Mouse (Mus musculus): ENCODE measurements around the gene Ptpdc1. TPM values are rescaled to one million over a fixed set of nuclear protein-coding genes. Genes with fewer than 3 reads are reported as not detected.

The Ptpdc1 gene
- polyA plus RNA-seq, 1 experiment from 2014 or later: 0.56 TPM

- TF ChIP-seq EP300 (IDR thresholded peaks at IDR 0.05; ENCODE audit: low read depth) (no peak), CTCF (IDR thresholded peaks at IDR 0.05; ENCODE audit: low read depth) (no peak)
- Histone ChIP-seq H3K27ac (ENCODE audit: low read depth) (peak overlapping the region; percentile 64; the same call in 1 of the 2 replicates), H3K36me3 (replicated peaks; ENCODE audit: insufficient read depth, low read length) (no peaks in the 10 kb centered on the region), H3K27me3 (ENCODE audit: insufficient read depth, low read length) (no peaks in the 10 kb centered on the region), H3K4me2 (ENCODE audit: low read depth, low read length) (peak overlapping the region; percentile 86), H3K9me3 (ENCODE audit: low read length) (no peaks in the 10 kb centered on the region), H3K9ac (replicated peaks) (peak overlapping the region; percentile 67), H3K4me1 (ENCODE audit: insufficient read depth) (peaks cover 4% of the 10 kb centered on the region), H3K4me3 (ENCODE audit: low read depth, low read length) (peak overlapping the region; percentile 60)
- ATAC-seq: peak; percentile 74
- WGBS (ENCODE audit: insufficient replicate concordance): 2% methylated on average over 24 of the region's 26 CpGs
- DNase-seq: no peak
These were observed 481 bp downstream of the Ptpdc1 start for GRCm38 (mm10) chr13:48624968-48625398.

DNA sequence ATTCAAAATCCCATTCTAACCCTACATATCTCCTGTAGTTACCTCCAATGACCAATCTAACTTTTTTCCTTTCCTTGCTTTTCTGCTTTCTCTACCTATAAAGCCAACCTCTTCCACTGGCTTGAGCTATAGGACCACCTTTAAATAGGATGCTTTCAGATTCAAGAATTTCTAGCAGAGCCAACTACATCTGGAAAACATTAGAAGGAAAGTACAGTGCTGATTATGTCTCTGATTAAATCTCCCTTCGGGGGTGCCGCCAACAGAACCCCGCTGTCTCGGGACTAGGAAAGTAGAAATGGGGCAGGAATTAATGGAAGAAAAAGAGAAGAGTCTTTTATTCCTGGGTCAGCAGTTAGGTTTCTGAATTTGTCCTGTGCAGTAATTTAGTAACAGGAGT, 6.6 kb downstream of the Ptpdc1 start:
- DNase-seq: no peak
- ATAC-seq: no peak
- TF ChIP-seq CTCF (IDR thresholded peaks at IDR 0.05; ENCODE audit: low read depth): no peak
- no peak for TF ChIP-seq EP300 (IDR thresholded peaks at IDR 0.05; ENCODE audit: low read depth)
- Histone ChIP-seq H3K9ac (replicated peaks) (no peak overlapping the region), H3K4me3 (ENCODE audit: low read depth, low read length) (no peak overlapping the region), H3K27me3 (ENCODE audit: insufficient read depth, low read length) (no peaks in the 10 kb centered on the region), H3K27ac (ENCODE audit: low read depth) (no peak overlapping the region), H3K4me1 (ENCODE audit: insufficient read depth) (no peaks in the 10 kb centered on the region), H3K36me3 (replicated peaks; ENCODE audit: insufficient read depth, low read length) (no peaks in the 10 kb centered on the region), H3K9me3 (ENCODE audit: low read length) (0 out of 2 replicates have a peak, but pooled peaks cover 4% of the 10 kb centered on the region), H3K4me2 (ENCODE audit: low read depth, low read length) (no peak overlapping the region)
- WGBS (ENCODE audit: insufficient replicate concordance): 88% methylated on average over 4 of the region's 4 CpGs

GRCm38 (mm10) chr13:48617774-48618173, 7.7 kb downstream of the Ptpdc1 start:
- no peak for TF ChIP-seq CTCF (IDR thresholded peaks at IDR 0.05; ENCODE audit: low read depth)
- TF ChIP-seq EP300 (IDR thresholded peaks at IDR 0.05; ENCODE audit: low read depth): no peak
- 0 out of 2 replicates have a peak, but pooled peaks cover 4% of the 10 kb centered on the region for H3K9me3 ChIP-seq (ENCODE audit: low read length)
- DNase-seq: no peak
- H3K4me3 ChIP-seq (ENCODE audit: low read depth, low read length): no peak overlapping the region
- no peaks in the 10 kb centered on the region for H3K4me1 ChIP-seq (ENCODE audit: insufficient read depth)
- H3K27me3 ChIP-seq (ENCODE audit: insufficient read depth, low read length): no peaks in the 10 kb centered on the region
- no peaks in the 10 kb centered on the region for H3K36me3 ChIP-seq (replicated peaks; ENCODE audit: insufficient read depth, low read length)
- H3K27ac ChIP-seq (ENCODE audit: low read depth): no peak overlapping the region
- no peak overlapping the region for H3K9ac ChIP-seq (replicated peaks)
- ATAC-seq: no peak
- no peak overlapping the region for H3K4me2 ChIP-seq (ENCODE audit: low read depth, low read length)

DNA sequence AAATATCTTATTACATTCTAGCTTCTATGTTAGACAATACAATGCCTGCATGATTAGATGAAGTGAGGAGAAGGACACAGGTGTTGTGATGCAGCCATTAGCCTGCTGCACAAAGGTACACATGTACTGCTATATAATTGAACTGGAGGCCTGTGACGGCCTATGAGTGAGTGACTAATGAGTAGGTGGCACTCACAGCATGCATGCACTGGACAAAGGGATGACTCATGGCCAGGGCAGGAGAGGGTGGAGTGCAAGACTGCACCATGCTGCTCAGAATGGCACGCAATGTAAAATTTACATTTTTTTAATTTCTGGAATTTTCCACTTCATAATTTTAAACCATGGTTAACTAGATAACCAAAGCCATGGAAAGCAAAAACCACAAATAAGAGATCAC, 10.9 kb downstream of the Ptpdc1 start:
- 86% methylated on average over 2 of the region's 2 CpGs for WGBS (ENCODE audit: insufficient replicate concordance)
- Histone ChIP-seq H3K27ac (ENCODE audit: low read depth) (no peak overlapping the region), H3K4me3 (ENCODE audit: low read depth, low read length) (no peak overlapping the region), H3K9me3 (ENCODE audit: low read length) (0 out of 2 replicates have a peak, but pooled peaks cover 4% of the 10 kb centered on the region), H3K27me3 (ENCODE audit: insufficient read depth, low read length) (no peaks in the 10 kb centered on the region), H3K4me2 (ENCODE audit: low read depth, low read length) (no peak overlapping the region), H3K9ac (replicated peaks) (no peak overlapping the region), H3K36me3 (replicated peaks; ENCODE audit: insufficient read depth, low read length) (no peaks in the 10 kb centered on the region), H3K4me1 (ENCODE audit: insufficient read depth) (no peaks in the 10 kb centered on the region)
- ATAC-seq: no peak
- TF ChIP-seq EP300 (IDR thresholded peaks at IDR 0.05; ENCODE audit: low read depth) (no peak), CTCF (IDR thresholded peaks at IDR 0.05; ENCODE audit: low read depth) (no peak)
- no peak for DNase-seq

DNA sequence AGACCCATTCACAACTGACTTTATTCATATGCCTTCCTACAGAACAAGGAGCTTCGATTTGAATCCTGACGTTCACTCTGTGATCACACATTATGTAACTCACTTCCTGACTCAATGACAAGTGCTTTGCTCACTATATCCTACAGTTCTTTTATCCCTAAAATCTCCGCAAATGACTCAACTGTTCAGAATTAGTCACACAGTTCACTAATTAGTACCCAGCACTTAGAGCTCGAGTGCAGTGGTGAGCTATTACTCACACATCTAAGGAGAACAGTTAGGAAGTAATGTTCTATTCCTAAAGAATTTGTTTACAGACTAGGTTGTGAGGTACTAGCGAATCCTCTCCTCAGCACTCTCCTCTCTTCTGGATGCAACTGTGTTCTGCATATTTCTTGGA, 16.4 kb downstream of the Ptpdc1 start:
- Histone ChIP-seq H3K4me1 (ENCODE audit: insufficient read depth) (no peaks in the 10 kb centered on the region), H3K9ac (replicated peaks) (no peak overlapping the region), H3K4me3 (ENCODE audit: low read depth, low read length) (no peak overlapping the region), H3K36me3 (replicated peaks; ENCODE audit: insufficient read depth, low read length) (no peaks in the 10 kb centered on the region), H3K27ac (ENCODE audit: low read depth) (no peak overlapping the region), H3K9me3 (ENCODE audit: low read length) (no peaks in the 10 kb centered on the region), H3K27me3 (ENCODE audit: insufficient read depth, low read length) (no peaks in the 10 kb centered on the region), H3K4me2 (ENCODE audit: low read depth, low read length) (no peak overlapping the region)
- no peak for DNase-seq
- TF ChIP-seq CTCF (IDR thresholded peaks at IDR 0.05; ENCODE audit: low read depth) (no peak), EP300 (IDR thresholded peaks at IDR 0.05; ENCODE audit: low read depth) (no peak)
- WGBS (ENCODE audit: insufficient replicate concordance): 69% methylated on average over 5 of the region's 5 CpGs
- no peak for ATAC-seq

GRCm38 (mm10) chr13:48604591-48604990, 20.9 kb downstream of the Ptpdc1 start:
- DNase-seq (no peak), ATAC-seq (no peak)
- WGBS (ENCODE audit: insufficient replicate concordance): 73% methylated on average over 5 of the region's 5 CpGs

DNA sequence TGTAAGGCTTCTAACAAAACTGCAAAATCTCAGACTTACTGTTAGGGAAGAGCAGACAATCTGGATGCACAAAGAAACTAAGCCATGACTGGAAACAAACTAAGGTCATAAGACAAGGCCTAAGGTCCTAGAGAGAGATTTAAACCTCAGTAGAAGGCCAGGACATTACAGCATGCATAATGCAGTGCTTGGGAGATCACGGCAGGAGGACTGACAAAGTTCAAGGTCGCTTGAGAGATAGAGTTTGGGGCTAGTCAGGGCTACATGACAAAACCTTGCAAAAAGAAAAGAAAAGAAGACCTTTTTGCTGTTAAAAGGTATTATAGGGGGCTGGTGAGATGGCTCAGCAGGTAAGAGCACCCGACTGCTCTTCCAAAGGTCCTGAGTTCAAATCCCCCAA, 22.2 kb downstream of the Ptpdc1 start:
- H3K4me1 ChIP-seq (ENCODE audit: insufficient read depth): no peaks in the 10 kb centered on the region
- TF ChIP-seq EP300 (IDR thresholded peaks at IDR 0.05; ENCODE audit: low read depth) (no peak), CTCF (IDR thresholded peaks at IDR 0.05; ENCODE audit: low read depth) (no peak)
- DNase-seq (no peak), ATAC-seq (no peak)
- H3K27me3 ChIP-seq (ENCODE audit: insufficient read depth, low read length): no peaks in the 10 kb centered on the region
- WGBS (ENCODE audit: insufficient replicate concordance): 55% methylated on average over 3 of the region's 3 CpGs
- no peak overlapping the region for H3K4me3 ChIP-seq (ENCODE audit: low read depth, low read length)
- no peak overlapping the region for H3K4me2 ChIP-seq (ENCODE audit: low read depth, low read length)
- no peaks in the 10 kb centered on the region for H3K36me3 ChIP-seq (replicated peaks; ENCODE audit: insufficient read depth, low read length)
- no peak overlapping the region for H3K9ac ChIP-seq (replicated peaks)
- no peaks in the 10 kb centered on the region for H3K9me3 ChIP-seq (ENCODE audit: low read length)
- no peak overlapping the region for H3K27ac ChIP-seq (ENCODE audit: low read depth)

More at GRCm38 (mm10) chr13:48604591-48604990, 20.9 kb downstream of the Ptpdc1 start:
- no peaks in the 10 kb centered on the region for H3K27me3 ChIP-seq (ENCODE audit: insufficient read depth, low read length)
- no peak overlapping the region for H3K27ac ChIP-seq (ENCODE audit: low read depth)
- no peaks in the 10 kb centered on the region for H3K36me3 ChIP-seq (replicated peaks; ENCODE audit: insufficient read depth, low read length)
- H3K9ac ChIP-seq (replicated peaks): no peak overlapping the region
- H3K4me3 ChIP-seq (ENCODE audit: low read depth, low read length): no peak overlapping the region
- TF ChIP-seq CTCF (IDR thresholded peaks at IDR 0.05; ENCODE audit: low read depth) (no peak), EP300 (IDR thresholded peaks at IDR 0.05; ENCODE audit: low read depth) (no peak)
- H3K4me2 ChIP-seq (ENCODE audit: low read depth, low read length): no peak overlapping the region
- H3K9me3 ChIP-seq (ENCODE audit: low read length): no peaks in the 10 kb centered on the region
- no peaks in the 10 kb centered on the region for H3K4me1 ChIP-seq (ENCODE audit: insufficient read depth)

Data from liver, postnatal 0 days (tissue).